Mouse (Mus musculus): ENCODE data around the gene Mpzl3. TPM values are rescaled to one million over a fixed set of nuclear protein-coding genes. Genes with fewer than 3 reads are reported as not detected.

The Mpzl3 gene
- polyA plus RNA-seq, 1 experiment: 3.8 TPM

GRCm38 (mm10) chr9:45050301-45050700, 4.7 kb upstream of the Mpzl3 start:
- TF ChIP-seq CTCF (IDR thresholded peaks at IDR 0.05; ENCODE audit: control insufficient read depth, insufficient read depth, low read length) (no peak), POLR2A (IDR thresholded peaks at IDR 0.05; ENCODE audit: borderline replicate concordance, control insufficient read depth, low read depth, low read length) (no peak)
- H3K4me1 ChIP-seq (ENCODE audit: control insufficient read depth, insufficient read depth, low read length): no peaks in the 10 kb centered on the region; the same call in 1 of the 2 replicates
- no peak overlapping the region for H3K27ac ChIP-seq (ENCODE audit: control insufficient read depth, insufficient read depth, low read depth, low read length, poor library complexity)
- 70% methylated on average over 2 of the region's 2 CpGs for WGBS
- no peak overlapping the region for H3K4me3 ChIP-seq (replicated peaks; ENCODE audit: control insufficient read depth, low read depth, low read length)

- no peak overlapping the region for H3K4me3 ChIP-seq (replicated peaks; ENCODE audit: control insufficient read depth, low read depth, low read length)
- H3K4me1 ChIP-seq (ENCODE audit: control insufficient read depth, insufficient read depth, low read length): peaks cover 4% of the 10 kb centered on the region
- whole genome bisulfite sequencing: 43% methylated on average over 5 of the region's 5 CpGs
- no peak overlapping the region for H3K27ac ChIP-seq (ENCODE audit: control insufficient read depth, insufficient read depth, low read depth, low read length, poor library complexity)
- TF ChIP-seq POLR2A (IDR thresholded peaks at IDR 0.05; ENCODE audit: borderline replicate concordance, control insufficient read depth, low read depth, low read length) (no peak), CTCF (IDR thresholded peaks at IDR 0.05; ENCODE audit: control insufficient read depth, insufficient read depth, low read length) (no peak)
Observed at GRCm38 (mm10) chr9:45058304-45058940, 3.4 kb downstream of the Mpzl3 start.

GRCm38 (mm10) chr9:45060151-45060550, 5.2 kb downstream of the Mpzl3 start:
- TF ChIP-seq POLR2A (IDR thresholded peaks at IDR 0.05; ENCODE audit: borderline replicate concordance, control insufficient read depth, low read depth, low read length): no peak
- H3K4me1 ChIP-seq (ENCODE audit: control insufficient read depth, insufficient read depth, low read length): peaks cover 7% of the 10 kb centered on the region
- H3K4me3 ChIP-seq (replicated peaks; ENCODE audit: control insufficient read depth, low read depth, low read length): no peak overlapping the region
- no peak overlapping the region for H3K27ac ChIP-seq (ENCODE audit: control insufficient read depth, insufficient read depth, low read depth, low read length, poor library complexity)
- WGBS: 76% methylated on average over 7 of the region's 7 CpGs

GRCm38 (mm10) chr9:45062677-45063076, 7.7 kb downstream of the Mpzl3 start:
- TF ChIP-seq POLR2A (IDR thresholded peaks at IDR 0.05; ENCODE audit: borderline replicate concordance, control insufficient read depth, low read depth, low read length): no peak
- no peak for TF ChIP-seq CTCF (IDR thresholded peaks at IDR 0.05; ENCODE audit: control insufficient read depth, insufficient read depth, low read length)
- H3K4me1 ChIP-seq (ENCODE audit: control insufficient read depth, insufficient read depth, low read length): peaks cover 7% of the 10 kb centered on the region
- H3K4me3 ChIP-seq (replicated peaks; ENCODE audit: control insufficient read depth, low read depth, low read length): no peak overlapping the region
- WGBS: 10% methylated on average over 3 of the region's 3 CpGs
- no peak overlapping the region for H3K27ac ChIP-seq (ENCODE audit: control insufficient read depth, insufficient read depth, low read depth, low read length, poor library complexity)

GRCm38 (mm10) chr9:45064421-45064820, 9.4 kb downstream of the Mpzl3 start:
- no peak for TF ChIP-seq CTCF (IDR thresholded peaks at IDR 0.05; ENCODE audit: control insufficient read depth, insufficient read depth, low read length)
- no peak for TF ChIP-seq POLR2A (IDR thresholded peaks at IDR 0.05; ENCODE audit: borderline replicate concordance, control insufficient read depth, low read depth, low read length)
- peak overlapping the region; percentile 49; the same call in 1 of the 2 replicates for H3K27ac ChIP-seq (ENCODE audit: control insufficient read depth, insufficient read depth, low read depth, low read length, poor library complexity)
- peaks cover 7% of the 10 kb centered on the region for H3K4me1 ChIP-seq (ENCODE audit: control insufficient read depth, insufficient read depth, low read length)
- H3K4me3 ChIP-seq (replicated peaks; ENCODE audit: control insufficient read depth, low read depth, low read length): no peak overlapping the region
- 60% methylated on average over 6 of the region's 6 CpGs for WGBS

GRCm38 (mm10) chr9:45066735-45067134, 11.7 kb downstream of the Mpzl3 start:
- Histone ChIP-seq H3K4me3 (replicated peaks; ENCODE audit: control insufficient read depth, low read depth, low read length) (no peak overlapping the region), H3K4me1 (ENCODE audit: control insufficient read depth, insufficient read depth, low read length) (peaks cover 7% of the 10 kb centered on the region), H3K27ac (ENCODE audit: control insufficient read depth, insufficient read depth, low read depth, low read length, poor library complexity) (no peak overlapping the region)
- TF ChIP-seq CTCF (IDR thresholded peaks at IDR 0.05; ENCODE audit: control insufficient read depth, insufficient read depth, low read length): no peak
- WGBS: 69% methylated on average over 4 of the region's 4 CpGs

GRCm38 (mm10) chr9:45071800-45072199, 16.8 kb downstream of the Mpzl3 start:
- TF ChIP-seq CTCF (IDR thresholded peaks at IDR 0.05; ENCODE audit: control insufficient read depth, insufficient read depth, low read length) (no peak), POLR2A (IDR thresholded peaks at IDR 0.05; ENCODE audit: borderline replicate concordance, control insufficient read depth, low read depth, low read length) (no peak)
- no peak overlapping the region for H3K4me3 ChIP-seq (replicated peaks; ENCODE audit: control insufficient read depth, low read depth, low read length)
- no peaks in the 10 kb centered on the region; the same call in 1 of the 2 replicates for H3K4me1 ChIP-seq (ENCODE audit: control insufficient read depth, insufficient read depth, low read length)
- WGBS: 69% methylated on average over 3 of the region's 3 CpGs
- no peak overlapping the region for H3K27ac ChIP-seq (ENCODE audit: control insufficient read depth, insufficient read depth, low read depth, low read length, poor library complexity)

- no peak overlapping the region for H3K27ac ChIP-seq (ENCODE audit: control insufficient read depth, insufficient read depth, low read depth, low read length, poor library complexity)
- 35% methylated on average over 3 of the region's 3 CpGs for WGBS
- no peak for TF ChIP-seq CTCF (IDR thresholded peaks at IDR 0.05; ENCODE audit: control insufficient read depth, insufficient read depth, low read length)
- TF ChIP-seq POLR2A (IDR thresholded peaks at IDR 0.05; ENCODE audit: borderline replicate concordance, control insufficient read depth, low read depth, low read length): no peak
- peaks cover 9% of the 10 kb centered on the region for H3K4me1 ChIP-seq (ENCODE audit: control insufficient read depth, insufficient read depth, low read length)
- H3K4me3 ChIP-seq (replicated peaks; ENCODE audit: control insufficient read depth, low read depth, low read length): no peak overlapping the region
Observed at GRCm38 (mm10) chr9:45077859-45078258, 22.9 kb downstream of the Mpzl3 start.

- Histone ChIP-seq H3K4me1 (ENCODE audit: control insufficient read depth, insufficient read depth, low read length) (peaks cover 10% of the 10 kb centered on the region), H3K27ac (ENCODE audit: control insufficient read depth, insufficient read depth, low read depth, low read length, poor library complexity) (peak within 1 kb of the TSS; percentile 64; the same call in 1 of the 2 replicates), H3K4me3 (replicated peaks; ENCODE audit: control insufficient read depth, low read depth, low read length) (peak within 1 kb of the TSS; percentile 61)
- no peak for TF ChIP-seq CTCF (IDR thresholded peaks at IDR 0.05; ENCODE audit: control insufficient read depth, insufficient read depth, low read length)
- no peak for TF ChIP-seq POLR2A (IDR thresholded peaks at IDR 0.05; ENCODE audit: borderline replicate concordance, control insufficient read depth, low read depth, low read length)
- WGBS: 0% methylated on average over 5 of the region's 5 CpGs
Observed at GRCm38 (mm10) chr9:45079011-45079410, 24.0 kb downstream of the Mpzl3 start, which contains the start of gene Jaml. Gene Jaml (plus strand): TSS chr9:45079183.

Measured in bone marrow, adult 2 months (tissue).